Mouse (Mus musculus): ENCODE results near the gene Gpr4.

Gene Gpr4

GRCm38 (mm10) chr7:19267051-19267450, 54.7 kb downstream of the Gpr4 start:
- DNase-seq: no peak

GRCm38 (mm10) chr7:19268993-19269681, 56.8 kb downstream of the Gpr4 start:
- DNase-seq: no peak

GRCm38 (mm10) chr7:19269721-19270441, 57.5 kb downstream of the Gpr4 start:
- no peak for DNase-seq

GRCm38 (mm10) chr7:19270509-19271237, 58.3 kb downstream of the Gpr4 start:
- DNase-seq: no peak

- peak; percentile 71 for DNase-seq
Observed at GRCm38 (mm10) chr7:19271238-19272172, 59.2 kb downstream of the Gpr4 start, which contains the start of gene Vasp. TSS of gene Vasp (minus strand) at chr7:19271817.

- peak; percentile 66 for DNase-seq
Observed at GRCm38 (mm10) chr7:19272173-19272764, 59.9 kb downstream of the Gpr4 start.
